Mouse (Mus musculus): ENCODE data around the gene Haus7. TPM values are rescaled to one million over a fixed set of nuclear protein-coding genes. Genes with fewer than 3 reads are reported as not detected.
"Not testable (repeated sequence)": the region's sequence is repeated elsewhere in the genome, so short reads cannot be mapped to it uniquely, and the experiment has no call there.

The Haus7 gene
- total RNA-seq, 2 experiments from 2014 or later = 45.4 to 52.8 TPM

DNA sequence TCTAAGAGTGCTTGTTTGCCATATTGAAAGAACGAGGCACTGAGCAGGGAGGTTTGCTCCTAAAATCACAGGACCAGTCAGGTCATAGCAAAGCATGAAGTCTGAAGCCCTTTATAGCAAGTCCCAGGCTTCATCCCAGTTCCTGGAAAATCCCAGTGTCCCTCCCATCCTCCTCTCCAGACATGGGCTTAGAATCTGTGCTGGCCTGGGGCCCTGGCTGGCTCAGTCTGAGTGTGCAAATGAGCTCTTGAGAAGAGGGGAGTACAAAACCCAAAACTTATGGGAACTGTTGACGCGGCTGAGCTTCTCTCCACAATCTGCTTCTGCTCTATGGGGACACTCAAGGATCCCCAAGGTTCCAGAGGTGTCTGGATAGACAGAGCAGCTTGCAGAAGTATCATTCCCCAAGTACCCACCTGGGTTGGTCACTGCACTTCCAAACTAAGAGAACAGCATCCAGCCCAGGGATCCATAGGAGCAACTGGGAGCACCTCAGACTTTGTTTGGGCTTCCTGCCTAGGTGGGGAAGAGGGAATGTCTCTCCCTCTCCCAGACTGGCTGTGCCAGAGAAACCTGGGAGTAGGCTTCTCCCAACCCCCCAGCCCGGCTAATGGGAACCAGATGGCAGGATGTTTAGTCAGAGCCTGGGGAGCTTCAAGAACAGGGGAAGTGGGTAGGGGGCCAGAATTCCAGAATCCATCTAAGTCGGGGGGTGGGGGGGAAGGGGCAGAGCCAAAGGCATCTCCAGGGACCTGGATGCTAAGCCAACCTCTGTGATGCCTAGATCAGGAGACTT lies 8.8 kb upstream of the Haus7 start:
- DNase-seq (ENCODE audit: low spot score in 2 of 2) = no peak

- DNase-seq (ENCODE audit: low spot score in 2 of 2) = no peak
Observed at GRCm38 (mm10) chrX:73465483-73466186, 6.8 kb upstream of the Haus7 start.

GRCm38 (mm10) chrX:73460792-73461191 lies 1.9 kb upstream of the Haus7 start:
- DNase-seq (ENCODE audit: low spot score in 2 of 2) = no peak

DNA sequence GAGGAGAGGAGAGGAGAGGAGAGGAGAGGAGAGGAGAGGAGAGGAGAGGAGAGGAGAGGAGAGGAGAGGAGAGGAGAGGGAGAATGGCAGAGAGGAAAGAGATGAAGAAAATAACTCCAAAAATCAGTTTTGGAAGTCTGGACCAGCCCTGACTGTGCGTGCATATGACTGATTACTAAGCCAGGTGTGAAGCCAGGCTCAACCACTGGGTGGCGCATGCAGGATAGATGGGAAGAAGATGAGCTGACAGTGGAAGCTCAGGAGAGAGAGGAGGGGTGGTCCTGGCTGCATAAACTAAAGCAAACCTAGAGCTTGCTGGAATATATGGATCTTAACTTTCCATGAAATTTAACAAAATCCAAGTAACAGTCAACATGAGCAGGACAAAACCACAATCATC lies 6.9 kb downstream of the Haus7 start:
- peak in 1 of 2 experiments; percentile 8 for DNase-seq (ENCODE audit: low spot score in 2 of 2)

DNA sequence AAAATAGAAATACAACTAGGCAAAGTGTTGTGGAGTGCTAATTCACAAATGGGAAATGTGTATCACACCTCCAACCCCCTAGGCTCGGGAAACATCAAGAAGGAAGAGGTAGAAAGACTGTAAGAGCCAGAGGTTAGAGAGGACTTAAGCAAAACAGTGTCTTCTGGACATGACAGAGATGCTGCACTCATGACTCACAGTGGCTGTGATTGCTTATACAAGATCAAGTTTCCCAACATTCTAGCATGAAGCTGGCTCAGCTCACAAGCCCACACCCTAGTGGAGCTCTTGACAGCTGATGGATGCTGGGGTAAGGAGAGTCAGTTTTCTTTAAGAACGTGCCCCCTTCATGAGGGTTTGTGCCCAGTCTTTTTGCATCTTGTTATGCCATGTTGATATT lies 17.4 kb downstream of the Haus7 start:
- no peak for DNase-seq (ENCODE audit: low spot score in 2 of 2)

DNA sequence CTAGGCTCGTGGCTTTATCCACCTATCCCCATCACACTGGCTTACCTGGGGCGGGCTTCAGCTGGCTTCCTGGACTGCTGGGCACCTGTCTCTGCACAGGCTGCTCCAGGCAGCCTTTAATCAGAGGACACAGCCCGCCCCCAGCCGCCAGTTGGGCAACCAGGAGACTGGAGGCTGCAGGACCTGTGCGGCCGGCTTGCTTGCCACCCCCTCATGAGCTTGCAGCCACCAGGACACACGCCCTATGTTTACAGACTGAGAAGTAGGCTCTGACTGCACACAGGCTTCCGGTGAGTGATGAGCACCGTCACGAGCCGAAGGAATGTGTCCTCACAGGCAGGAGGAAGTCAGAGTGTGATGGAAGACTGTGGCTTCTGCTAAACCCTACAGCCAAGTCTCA lies 23.6 kb downstream of the Haus7 start, which contains the start of gene Trex2:
TSS of gene Trex2 (minus strand) at position 93 of the 400 bp plus-strand sequence.
- DNase-seq (ENCODE audit: low spot score in 2 of 2) = no peak

DNA sequence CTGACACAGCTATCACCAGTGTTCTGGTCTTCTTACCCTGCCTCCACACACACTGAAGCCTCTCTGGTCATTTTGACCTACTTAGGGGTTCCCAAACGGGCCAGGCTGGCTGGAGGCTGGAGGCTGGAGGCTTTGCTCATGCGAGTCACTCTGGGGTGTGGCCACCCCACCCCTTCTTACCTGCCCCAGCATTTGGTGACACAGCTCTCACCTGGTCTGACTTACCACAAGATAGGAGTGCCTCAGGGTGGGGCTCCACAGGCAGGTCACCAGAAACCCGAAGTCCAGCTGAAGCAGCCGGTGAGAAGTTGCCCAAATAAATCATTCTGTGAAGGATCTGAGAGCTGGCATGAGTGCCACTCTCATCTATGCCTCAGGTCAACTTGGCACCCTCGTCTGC lies 26.0 kb downstream of the Haus7 start:
- no peak for DNase-seq (ENCODE audit: low spot score in 2 of 2)

- DNase-seq (ENCODE audit: low spot score in 2 of 2) = no peak
Observed at GRCm38 (mm10) chrX:73430036-73430435, 28.8 kb downstream of the Haus7 start.

DNA sequence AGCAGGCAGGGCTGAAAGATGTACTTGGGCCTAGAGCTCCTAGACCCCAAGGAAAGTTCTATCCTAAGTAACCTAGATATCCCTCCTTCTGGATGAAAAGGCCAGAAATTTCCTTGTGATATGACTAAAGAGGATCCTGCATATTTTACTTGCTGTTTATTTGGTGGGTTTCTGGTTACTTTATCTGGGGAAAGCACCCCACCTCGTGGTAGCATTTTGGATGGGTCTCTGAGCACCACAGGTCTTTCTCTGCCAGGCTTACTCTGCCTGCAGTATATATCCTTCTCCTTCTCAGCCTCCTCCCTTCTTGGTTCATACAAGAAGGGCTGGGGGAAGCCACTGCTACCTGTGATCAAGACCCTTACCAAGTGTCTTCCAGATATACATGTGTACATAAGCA lies 46.1 kb downstream of the Haus7 start:
- DNase-seq (ENCODE audit: low spot score in 2 of 2) = no peak

GRCm38 (mm10) chrX:73410880-73411517 lies 47.8 kb downstream of the Haus7 start, which contains the start of gene Zfp92:
TSS of gene Zfp92 (plus strand) at chrX:73411096.
- DNase-seq (ENCODE audit: low spot score in 2 of 2) = no peak

- no peak for DNase-seq (ENCODE audit: low spot score in 2 of 2)
Observed at GRCm38 (mm10) chrX:73401616-73402015, 57.2 kb downstream of the Haus7 start.

DNA sequence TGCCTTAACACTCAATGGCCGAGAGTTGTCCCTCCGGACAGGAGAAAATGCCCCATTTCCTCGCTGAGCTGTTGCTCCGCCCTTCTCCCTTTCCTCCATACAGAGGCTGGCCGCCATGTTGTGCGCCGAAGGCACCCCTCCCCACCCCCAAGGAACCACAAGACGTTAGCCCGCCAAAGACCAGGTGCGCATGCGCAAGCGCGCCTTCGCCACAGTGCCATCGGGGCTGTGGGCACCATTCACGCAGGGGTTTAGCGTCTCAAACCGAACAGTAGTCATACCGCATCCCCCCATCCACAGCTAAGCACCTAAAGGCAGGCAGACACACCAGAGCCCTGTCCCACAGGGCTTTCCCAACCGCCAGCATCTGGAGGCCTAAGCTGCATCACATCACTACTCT lies 57.9 kb downstream of the Haus7 start:
- DNase-seq (ENCODE audit: low spot score in 2 of 2) = no peak

GRCm38 (mm10) chrX:73398636-73399035 lies 60.2 kb downstream of the Haus7 start, which contains the start of gene Gm18336:
TSS of gene Gm18336 (minus strand) at chrX:73398736.
- DNase-seq (ENCODE audit: low spot score in 2 of 2) = not testable (repeated sequence)

DNA sequence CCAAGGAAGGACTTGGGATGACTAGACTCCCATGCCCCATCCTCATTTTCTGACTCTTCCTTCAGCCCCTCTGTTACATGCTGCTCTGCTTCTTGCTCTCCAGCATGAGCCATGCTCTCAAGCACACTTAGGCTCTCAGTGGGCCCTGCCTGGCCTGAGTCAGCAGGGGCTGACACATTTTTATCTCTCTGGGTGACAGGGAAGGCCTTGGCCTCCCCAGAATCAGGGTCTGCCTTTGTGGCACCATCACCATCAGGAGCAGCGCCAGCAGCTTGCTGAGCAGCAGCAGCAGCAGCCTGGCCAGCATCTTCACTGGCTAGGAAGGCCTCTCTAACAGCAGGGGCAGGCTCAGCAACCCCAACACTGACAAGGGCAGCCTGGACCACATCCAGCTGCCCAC lies 62.4 kb downstream of the Haus7 start:
- no peak for DNase-seq (ENCODE audit: low spot score in 2 of 2)

- DNase-seq (ENCODE audit: low spot score in 2 of 2) = no peak
Observed at GRCm38 (mm10) chrX:73391481-73391880, 67.4 kb downstream of the Haus7 start.

Other genes starting within 250 kb of the Haus7 start
- 1 to 10 TPM in 1 of 2 experiments, under 1 TPM in 1; 0.53 to 1.7 TPM for gene Xlr4b, start 244.7 kb downstream of the Haus7 start, total RNA-seq (2021)
- 1 to 10 TPM; 9.0 to 9.8 TPM for gene F8a, start 230.8 kb downstream of the Haus7 start, total RNA-seq (2021)
- not detected for gene Xlr4c, start 215.9 kb downstream of the Haus7 start, total RNA-seq (2021)
- under 1 TPM in 1 of 2 experiments, not detected in 1; 0.20 TPM for gene Xlr3c, start 193.7 kb downstream of the Haus7 start, total RNA-seq (2021)
- not detected for gene Xlr5a, start 166.1 kb downstream of the Haus7 start, total RNA-seq (2021)
- gene Xlr5c, start 166.1 kb downstream of the Haus7 start, total RNA-seq (2021) = not detected
- gene Gm45015, start 122.2 kb downstream of the Haus7 start, total RNA-seq (2021) = not detected
- gene Zfp275, start 116.4 kb downstream of the Haus7 start, total RNA-seq (2021) = 10 to 100 TPM; 26.6 to 28.8 TPM
- not detected for gene Gm18336, start 60.3 kb downstream of the Haus7 start, total RNA-seq (2021)
- gene Zfp92, start 47.9 kb downstream of the Haus7 start, total RNA-seq (2021) = under 1 TPM; 0.25 to 0.31 TPM
- not detected for gene Trex2, start 23.7 kb downstream of the Haus7 start, total RNA-seq (2021)
- gene Bgn, start 24.6 kb upstream of the Haus7 start, total RNA-seq (2021) = 100 to 1,000 TPM; 245 to 273 TPM
- gene Atp2b3, start 44.0 kb upstream of the Haus7 start, total RNA-seq (2021) = 10 to 100 TPM; 20.3 to 22.6 TPM
- 1 to 10 TPM; 2.1 to 4.1 TPM for gene Dusp9, start 180.4 kb upstream of the Haus7 start, total RNA-seq (2021)
- 10 to 100 TPM; 21.1 to 21.3 TPM for gene Pnck, start 201.1 kb upstream of the Haus7 start, total RNA-seq (2021)
- gene Slc6a8, start 214.1 kb upstream of the Haus7 start, total RNA-seq (2021) = 10 to 100 TPM; 66.1 to 78.9 TPM